ENCODE assay signal across 14 mouse cellular contexts in genomic region chr17:31864666-31865450, GRCm38 (mm10). TPM values are rescaled to one million over a fixed set of nuclear protein-coding genes. Genes with fewer than 3 reads are reported as not detected.
DNase-seq lines count a peak whose midpoint lies in the region; ATAC-seq and TF ChIP-seq lines count a peak whose summit lies in the region.
"Had no signal": no experiment of that assay in that cellular context is flagged by ENCODE, and none has a peak within 500 bp of the region (broad histone marks: within the 10 kb centered on the region; RNA-seq: fewer than 3 reads in every experiment).

No protein-coding gene starts in this region.

- H3K9ac ChIP-seq in forebrain, embryonic 11.5 days (ENCODE audit: low read length) = no peak overlapping the region
- H3K9ac ChIP-seq in forebrain, embryonic 13.5 days = no peak overlapping the region
- H3K9ac ChIP-seq in hindbrain, postnatal 0 days (replicated peaks; ENCODE audit: low read length) = 0 out of 2 replicates have a peak overlapping the region, but pooled peaks have one; percentile 28
- no peak overlapping the region for H3K9ac ChIP-seq in hindbrain, embryonic 13.5 days
- H3K9ac ChIP-seq: hindbrain, embryonic 12.5 days; limb, embryonic 13.5 days; neural tube, embryonic 15.5 days had no signal

- no peaks in the 10 kb centered on the region for H3K4me1 ChIP-seq in forebrain, embryonic 11.5 days (replicated peaks; ENCODE audit: control insufficient read depth, insufficient read depth, low read length)
- H3K4me1 ChIP-seq in forebrain, embryonic 13.5 days = no peaks in the 10 kb centered on the region
- H3K4me1 ChIP-seq in hindbrain, postnatal 0 days (ENCODE audit: insufficient read depth, low read length) = 0 out of 2 replicates have a peak, but pooled peaks cover 3% of the 10 kb centered on the region
- H3K4me1 ChIP-seq in hindbrain, embryonic 13.5 days (replicated peaks) = peaks cover 6% of the 10 kb centered on the region
- H3K4me1 ChIP-seq: hindbrain, embryonic 12.5 days; neural tube, embryonic 15.5 days had no signal

- DNase-seq in forebrain, embryonic 11.5 days (ENCODE audit: low spot score) = peak; percentile 37
- no peak for DNase-seq in hindbrain, postnatal 0 days (ENCODE audit: low spot score)
- DNase-seq in right cerebral cortex, postnatal 4 days = peak; percentile 2
- DNase-seq in right cerebral cortex, adult 2 months (ENCODE audit: low spot score in 2 of 2) = no peak
- no peak for DNase-seq in cerebellum, adult 18-20 months
- DNase-seq: kidney, adult 2 months; right cerebral cortex, postnatal 25 days had no signal

- no peaks in the 10 kb centered on the region for H3K9me3 ChIP-seq in forebrain, embryonic 11.5 days (ENCODE audit: control insufficient read depth, low read length)
- no peaks in the 10 kb centered on the region for H3K9me3 ChIP-seq in forebrain, embryonic 13.5 days (replicated peaks)
- no peaks in the 10 kb centered on the region for H3K9me3 ChIP-seq in hindbrain, postnatal 0 days (ENCODE audit: low read length)
- H3K9me3 ChIP-seq in hindbrain, embryonic 13.5 days = no peaks in the 10 kb centered on the region
- H3K9me3 ChIP-seq: hindbrain, embryonic 12.5 days; limb, embryonic 13.5 days; neural tube, embryonic 15.5 days had no signal

- no peaks in the 10 kb centered on the region for H3K36me3 ChIP-seq in forebrain, embryonic 11.5 days (ENCODE audit: control insufficient read depth, insufficient read depth, low read length)
- no peaks in the 10 kb centered on the region for H3K36me3 ChIP-seq in forebrain, embryonic 13.5 days (ENCODE audit: poor library complexity, severe bottlenecking)
- no peaks in the 10 kb centered on the region for H3K36me3 ChIP-seq in hindbrain, postnatal 0 days (ENCODE audit: insufficient read depth, low read length)
- H3K36me3 ChIP-seq in hindbrain, embryonic 13.5 days = no peaks in the 10 kb centered on the region
- H3K36me3 ChIP-seq: hindbrain, embryonic 12.5 days; limb, embryonic 13.5 days; neural tube, embryonic 15.5 days had no signal

- no peak overlapping the region for H3K27ac ChIP-seq in forebrain, embryonic 11.5 days (ENCODE audit: low read depth, low read length)
- H3K27ac ChIP-seq in forebrain, embryonic 13.5 days = no peak overlapping the region
- H3K27ac ChIP-seq in hindbrain, postnatal 0 days = no peak overlapping the region
- H3K27ac ChIP-seq in hindbrain, embryonic 13.5 days = no peak overlapping the region
- H3K27ac ChIP-seq: hindbrain, embryonic 12.5 days; limb, embryonic 13.5 days; neural tube, embryonic 15.5 days had no signal

- ATAC-seq in forebrain, embryonic 11.5 days (replicated peaks; ENCODE audit: low FRiP score) = no peak
- no peak for ATAC-seq in forebrain, embryonic 13.5 days
- no peak for ATAC-seq in hindbrain, postnatal 0 days
- ATAC-seq in hindbrain, embryonic 13.5 days (ENCODE audit: low FRiP score) = no peak
- ATAC-seq in megakaryocyte-erythroid progenitor cell, adult 5-6 weeks (replicated peaks; ENCODE audit: low FRiP score, low TSS enrichment, poor library complexity, severe bottlenecking) = peak; percentile 44; the same call in 1 of the 2 replicates
- ATAC-seq: forebrain, embryonic 14.5 days had no signal

- H3K4me3 ChIP-seq in forebrain, embryonic 11.5 days (ENCODE audit: low read depth, low read length) = no peak overlapping the region
- no peak overlapping the region for H3K4me3 ChIP-seq in forebrain, embryonic 13.5 days
- no peak overlapping the region for H3K4me3 ChIP-seq in hindbrain, postnatal 0 days (ENCODE audit: low read length)
- H3K4me3 ChIP-seq in hindbrain, embryonic 13.5 days = no peak overlapping the region
- H3K4me3 ChIP-seq: hindbrain, embryonic 12.5 days; limb, embryonic 13.5 days; neural tube, embryonic 15.5 days had no signal

- no peak for TF ChIP-seq CTCF in hindbrain, postnatal 0 days (IDR thresholded peaks at IDR 0.05; ENCODE audit: low read depth)

- 82% methylated on average over 11 of the region's 11 CpGs for WGBS in forebrain, embryonic 11.5 days
- WGBS in forebrain, embryonic 13.5 days = 74% methylated on average over 11 of the region's 11 CpGs
- 60% methylated on average over 11 of the region's 11 CpGs for WGBS in hindbrain, postnatal 0 days
- 81% methylated on average over 11 of the region's 11 CpGs for WGBS in hindbrain, embryonic 13.5 days

- H3K4me2 ChIP-seq in forebrain, embryonic 11.5 days (ENCODE audit: low read depth, low read length, severe bottlenecking) = no peak overlapping the region
- no peak overlapping the region for H3K4me2 ChIP-seq in forebrain, embryonic 13.5 days
- H3K4me2 ChIP-seq in hindbrain, postnatal 0 days (ENCODE audit: low read depth, low read length) = no peak overlapping the region
- no peak overlapping the region for H3K4me2 ChIP-seq in hindbrain, embryonic 13.5 days
- H3K4me2 ChIP-seq: hindbrain, embryonic 12.5 days; limb, embryonic 13.5 days; neural tube, embryonic 15.5 days had no signal

- no peaks in the 10 kb centered on the region for H3K27me3 ChIP-seq in forebrain, embryonic 11.5 days (ENCODE audit: control insufficient read depth, insufficient read depth, low read length)
- H3K27me3 ChIP-seq in forebrain, embryonic 13.5 days = no peaks in the 10 kb centered on the region
- no peaks in the 10 kb centered on the region for H3K27me3 ChIP-seq in hindbrain, postnatal 0 days (ENCODE audit: insufficient read depth, low read length)
- no peaks in the 10 kb centered on the region for H3K27me3 ChIP-seq in hindbrain, embryonic 13.5 days
- H3K27me3 ChIP-seq: hindbrain, embryonic 12.5 days; limb, embryonic 13.5 days; neural tube, embryonic 15.5 days had no signal

RNA-seq across cellular contexts. Expression of gene Sik1, which starts 9.3 kb away (rescaled TPM):
- 15.6 and 16.7 TPM in 2 replicates for polyA plus RNA-seq in forebrain, embryonic 11.5 days (2014; fragmentation: Nextera tagmentation; extraction: Ambion mirVana)
- 13.5 and 13.8 TPM in 2 replicates for polyA plus RNA-seq in forebrain, embryonic 13.5 days (2015; fragmentation: Nextera tagmentation; extraction: Ambion mirVana)
- total RNA-seq in hindbrain, postnatal 0 days (2014; rRNA removed) = 39.6 and 41.6 TPM in 2 replicates
- polyA plus RNA-seq in hindbrain, postnatal 0 days (2015; fragmentation: Nextera tagmentation; extraction: Ambion mirVana) = 14.4 and 18.1 TPM in 2 replicates
- 20.1 and 23.4 TPM in 2 replicates for polyA plus RNA-seq in hindbrain, embryonic 13.5 days (2015; fragmentation: Nextera tagmentation; extraction: Ambion mirVana)
- total RNA-seq in megakaryocyte-erythroid progenitor cell, adult 5-6 weeks (2014; fragmentation: Nextera tagmentation) = 4.1 and 10.3 TPM in 2 replicates
- 9.6 and 14.4 TPM in 2 replicates for total RNA-seq in megakaryocyte-erythroid progenitor cell, adult 5-6 weeks (2017)

Comparison
In these comparisons a context has a peak if more than half of its experiments do, and no peak if none do; other contexts are left out.
1. DNase-seq: peak in forebrain, embryonic 11.5 days (single experiment) and right cerebral cortex, postnatal 4 days (single experiment); none in hindbrain, postnatal 0 days (single experiment), right cerebral cortex, adult 2 months (0 of 2) and cerebellum, adult 18-20 months (0 of 2).